Mouse (Mus musculus) cortical plate, adult 2 months (tissue): ENCODE data around the gene Vmn2r114.

Source experiments
- CTCF ChIP-seq: fragments of 200-500 bp; IDR thresholded peaks from 2 replicates; pipeline ENCODE4 v1.5.1; 2011; ENCODE audit warnings: mild to moderate bottlenecking, control low read depth, low read length; ENCODE audit not compliant: insufficient read depth; ENCODE audit errors: extremely low read depth
- POLR2A ChIP-seq: fragments of 200-500 bp; IDR thresholded peaks from 2 replicates; pipeline ENCODE4 v1.6.1; 2011; ENCODE audit warnings: mild to moderate bottlenecking, low read length, control low read depth; ENCODE audit not compliant: insufficient read depth; ENCODE audit errors: extremely low read depth

GRCm38 (mm10) chr17:23351644-23352043, 39.3 kb upstream of the Vmn2r114 start:
- TF ChIP-seq POLR2A (no peak), CTCF (no peak)
